Mouse (Mus musculus): ENCODE data around the gene Ficd. TPM values are rescaled to one million over a fixed set of nuclear protein-coding genes. Genes with fewer than 3 reads are reported as not detected.
"Not testable (repeated sequence)": the region's sequence is repeated elsewhere in the genome, so short reads cannot be mapped to it uniquely, and the experiment has no call there.

Ficd gene
- polyA plus RNA-seq, 1 experiment, result 3.4 TPM

- Histone ChIP-seq H3K4me1 (ENCODE audit: control insufficient read depth, insufficient read depth, low read length) (no peaks in the 10 kb centered on the region), H3K9ac (ENCODE audit: low read depth, poor library complexity, severe bottlenecking) (no peak overlapping the region), H3K9me3 (replicated peaks; ENCODE audit: control insufficient read depth, insufficient read depth, low read length, poor library complexity, severe bottlenecking) (no peaks in the 10 kb centered on the region), H3K27ac (ENCODE audit: insufficient read depth, low read length) (no peak overlapping the region), H3K36me3 (ENCODE audit: control insufficient read depth, insufficient read depth, low read length, poor library complexity, severe bottlenecking) (peaks cover 2% of the 10 kb centered on the region; the same call in 1 of the 2 replicates), H3K27me3 (ENCODE audit: control insufficient read depth, insufficient read depth, low read length, poor library complexity, severe bottlenecking) (no peaks in the 10 kb centered on the region), H3K4me3 (ENCODE audit: low read depth, low read length) (no peak overlapping the region)
- TF ChIP-seq CTCF (IDR thresholded peaks at IDR 0.05; ENCODE audit: low read depth, low read length), result no peak
- no peak for TF ChIP-seq POLR2A (IDR thresholded peaks at IDR 0.05; ENCODE audit: insufficient read depth, low read length)
- TF ChIP-seq EP300 (IDR thresholded peaks at IDR 0.05; ENCODE audit: insufficient read depth, low read depth, low read length), result no peak
These were observed 44.6 kb downstream of the Ficd start for GRCm38 (mm10) chr5:113780082-113780752.

- Histone ChIP-seq H3K4me1 (ENCODE audit: control insufficient read depth, insufficient read depth, low read length) (no peaks in the 10 kb centered on the region), H3K27me3 (ENCODE audit: control insufficient read depth, insufficient read depth, low read length, poor library complexity, severe bottlenecking) (no peaks in the 10 kb centered on the region), H3K9ac (ENCODE audit: low read depth, poor library complexity, severe bottlenecking) (no peak overlapping the region), H3K9me3 (replicated peaks; ENCODE audit: control insufficient read depth, insufficient read depth, low read length, poor library complexity, severe bottlenecking) (no peaks in the 10 kb centered on the region), H3K36me3 (ENCODE audit: control insufficient read depth, insufficient read depth, low read length, poor library complexity, severe bottlenecking) (no peaks in the 10 kb centered on the region), H3K27ac (ENCODE audit: insufficient read depth, low read length) (no peak overlapping the region), H3K4me3 (ENCODE audit: low read depth, low read length) (no peak overlapping the region)
- TF ChIP-seq EP300 (IDR thresholded peaks at IDR 0.05; ENCODE audit: insufficient read depth, low read depth, low read length) (no peak), CTCF (IDR thresholded peaks at IDR 0.05; ENCODE audit: low read depth, low read length) (no peak), POLR2A (IDR thresholded peaks at IDR 0.05; ENCODE audit: insufficient read depth, low read length) (no peak)
These were observed 45.2 kb downstream of the Ficd start for GRCm38 (mm10) chr5:113780763-113781162.

GRCm38 (mm10) chr5:113781254-113781653 is 45.7 kb downstream of the Ficd start:
- Histone ChIP-seq H3K27ac (ENCODE audit: insufficient read depth, low read length) (no peak overlapping the region), H3K4me3 (ENCODE audit: low read depth, low read length) (no peak overlapping the region), H3K27me3 (ENCODE audit: control insufficient read depth, insufficient read depth, low read length, poor library complexity, severe bottlenecking) (no peaks in the 10 kb centered on the region), H3K4me1 (ENCODE audit: control insufficient read depth, insufficient read depth, low read length) (no peaks in the 10 kb centered on the region), H3K36me3 (ENCODE audit: control insufficient read depth, insufficient read depth, low read length, poor library complexity, severe bottlenecking) (no peaks in the 10 kb centered on the region), H3K9ac (ENCODE audit: low read depth, poor library complexity, severe bottlenecking) (no peak overlapping the region), H3K9me3 (replicated peaks; ENCODE audit: control insufficient read depth, insufficient read depth, low read length, poor library complexity, severe bottlenecking) (no peaks in the 10 kb centered on the region)
- no peak for TF ChIP-seq CTCF (IDR thresholded peaks at IDR 0.05; ENCODE audit: low read depth, low read length)
- no peak for TF ChIP-seq POLR2A (IDR thresholded peaks at IDR 0.05; ENCODE audit: insufficient read depth, low read length)
- TF ChIP-seq EP300 (IDR thresholded peaks at IDR 0.05; ENCODE audit: insufficient read depth, low read depth, low read length), result no peak

GRCm38 (mm10) chr5:113781875-113782274 is 46.3 kb downstream of the Ficd start:
- Histone ChIP-seq H3K9me3 (replicated peaks; ENCODE audit: control insufficient read depth, insufficient read depth, low read length, poor library complexity, severe bottlenecking) (no peaks in the 10 kb centered on the region), H3K9ac (ENCODE audit: low read depth, poor library complexity, severe bottlenecking) (no peak overlapping the region), H3K27ac (ENCODE audit: insufficient read depth, low read length) (no peak overlapping the region), H3K36me3 (ENCODE audit: control insufficient read depth, insufficient read depth, low read length, poor library complexity, severe bottlenecking) (no peaks in the 10 kb centered on the region), H3K27me3 (ENCODE audit: control insufficient read depth, insufficient read depth, low read length, poor library complexity, severe bottlenecking) (no peaks in the 10 kb centered on the region), H3K4me1 (ENCODE audit: control insufficient read depth, insufficient read depth, low read length) (no peaks in the 10 kb centered on the region), H3K4me3 (ENCODE audit: low read depth, low read length) (no peak overlapping the region)
- TF ChIP-seq EP300 (IDR thresholded peaks at IDR 0.05; ENCODE audit: insufficient read depth, low read depth, low read length), result no peak
- TF ChIP-seq POLR2A (IDR thresholded peaks at IDR 0.05; ENCODE audit: insufficient read depth, low read length), result no peak
- TF ChIP-seq CTCF (IDR thresholded peaks at IDR 0.05; ENCODE audit: low read depth, low read length), result no peak

- H3K9ac ChIP-seq (ENCODE audit: low read depth, poor library complexity, severe bottlenecking), result no peak overlapping the region
- no peak overlapping the region for H3K27ac ChIP-seq (ENCODE audit: insufficient read depth, low read length)
- H3K36me3 ChIP-seq (ENCODE audit: control insufficient read depth, insufficient read depth, low read length, poor library complexity, severe bottlenecking), result no peaks in the 10 kb centered on the region
- no peaks in the 10 kb centered on the region for H3K9me3 ChIP-seq (replicated peaks; ENCODE audit: control insufficient read depth, insufficient read depth, low read length, poor library complexity, severe bottlenecking)
- no peak overlapping the region for H3K4me3 ChIP-seq (ENCODE audit: low read depth, low read length)
- H3K27me3 ChIP-seq (ENCODE audit: control insufficient read depth, insufficient read depth, low read length, poor library complexity, severe bottlenecking), result no peaks in the 10 kb centered on the region
- H3K4me1 ChIP-seq (ENCODE audit: control insufficient read depth, insufficient read depth, low read length), result no peaks in the 10 kb centered on the region
- TF ChIP-seq CTCF (IDR thresholded peaks at IDR 0.05; ENCODE audit: low read depth, low read length) (no peak), EP300 (IDR thresholded peaks at IDR 0.05; ENCODE audit: insufficient read depth, low read depth, low read length) (no peak), POLR2A (IDR thresholded peaks at IDR 0.05; ENCODE audit: insufficient read depth, low read length) (no peak)
These were observed 47.0 kb downstream of the Ficd start for GRCm38 (mm10) chr5:113782624-113783023.

- H3K27me3 ChIP-seq (ENCODE audit: control insufficient read depth, insufficient read depth, low read length, poor library complexity, severe bottlenecking), result no peaks in the 10 kb centered on the region
- H3K9me3 ChIP-seq (replicated peaks; ENCODE audit: control insufficient read depth, insufficient read depth, low read length, poor library complexity, severe bottlenecking), result no peaks in the 10 kb centered on the region
- H3K4me1 ChIP-seq (ENCODE audit: control insufficient read depth, insufficient read depth, low read length), result no peaks in the 10 kb centered on the region
- no peak overlapping the region for H3K27ac ChIP-seq (ENCODE audit: insufficient read depth, low read length)
- no peak overlapping the region for H3K9ac ChIP-seq (ENCODE audit: low read depth, poor library complexity, severe bottlenecking)
- no peaks in the 10 kb centered on the region for H3K36me3 ChIP-seq (ENCODE audit: control insufficient read depth, insufficient read depth, low read length, poor library complexity, severe bottlenecking)
- TF ChIP-seq POLR2A (IDR thresholded peaks at IDR 0.05; ENCODE audit: insufficient read depth, low read length) (no peak), CTCF (IDR thresholded peaks at IDR 0.05; ENCODE audit: low read depth, low read length) (no peak), EP300 (IDR thresholded peaks at IDR 0.05; ENCODE audit: insufficient read depth, low read depth, low read length) (no peak)
- H3K4me3 ChIP-seq (ENCODE audit: low read depth, low read length), result no peak overlapping the region
These were observed 48.0 kb downstream of the Ficd start for GRCm38 (mm10) chr5:113783581-113784001.

GRCm38 (mm10) chr5:113784104-113784503 is 48.5 kb downstream of the Ficd start:
- H3K4me3 ChIP-seq (ENCODE audit: low read depth, low read length); H3K9me3 ChIP-seq (replicated peaks; ENCODE audit: control insufficient read depth, insufficient read depth, low read length, poor library complexity, severe bottlenecking); H3K9ac ChIP-seq (ENCODE audit: low read depth, poor library complexity, severe bottlenecking); H3K27ac ChIP-seq (ENCODE audit: insufficient read depth, low read length); H3K4me1 ChIP-seq (ENCODE audit: control insufficient read depth, insufficient read depth, low read length); H3K36me3 ChIP-seq (ENCODE audit: control insufficient read depth, insufficient read depth, low read length, poor library complexity, severe bottlenecking); H3K27me3 ChIP-seq (ENCODE audit: control insufficient read depth, insufficient read depth, low read length, poor library complexity, severe bottlenecking): not testable (repeated sequence)

Measured in ES-Bruce4 (cell line).